ENCODE assay signal across 9 mouse cellular contexts in genomic region chr1:175492683-175493043, GRCm38 (mm10). TPM values are rescaled to one million over a fixed set of nuclear protein-coding genes. Genes with fewer than 3 reads are reported as not detected.
DNase-seq lines count a peak whose midpoint lies in the region; ATAC-seq lines count a peak whose summit lies in the region.
"Had no signal": no experiment of that assay in that cellular context is flagged by ENCODE, and none has a peak within 500 bp of the region (broad histone marks: within the 10 kb centered on the region; RNA-seq: fewer than 3 reads in every experiment).

No protein-coding gene starts in this region.

- H3K4me1 ChIP-seq in heart, embryonic 10.5 days: peaks cover 12% of the 10 kb centered on the region; the same call in 1 of the 2 replicates
- H3K4me1 ChIP-seq in heart, embryonic 16.5 days (ENCODE audit: control insufficient read depth, insufficient read depth, low read length): peaks cover 6% of the 10 kb centered on the region; the same call in 1 of the 2 replicates

- DNase-seq in heart, embryonic 10.5 days (ENCODE audit: low spot score): no peak
- no peak for DNase-seq in heart, postnatal 4 days
- DNase-seq in MN1 (ENCODE audit: low spot score): peak; percentile 71
- peak; percentile 23 for DNase-seq in mesoderm, embryonic 11.5 days (ENCODE audit: low read depth, low spot score)
- DNase-seq in adrenal gland, postnatal 4 days (ENCODE audit: low spot score in 2 of 2): no peak
- DNase-seq in frontal cortex, postnatal 10 days (ENCODE audit: low spot score in 2 of 2): no peak

- H3K9me3 ChIP-seq in heart, embryonic 10.5 days: no peaks in the 10 kb centered on the region
- no peaks in the 10 kb centered on the region for H3K9me3 ChIP-seq in heart, embryonic 16.5 days (replicated peaks; ENCODE audit: control insufficient read depth, low read length)

- peak overlapping the region; percentile 81 for H3K4me3 ChIP-seq in heart, embryonic 10.5 days
- peak overlapping the region; percentile 70 for H3K4me3 ChIP-seq in heart, embryonic 16.5 days (ENCODE audit: low read length)

- H3K4me2 ChIP-seq in heart, embryonic 16.5 days (ENCODE audit: low read depth, low read length): peak overlapping the region; percentile 99

- H3K27me3 ChIP-seq in heart, embryonic 10.5 days (ENCODE audit: insufficient read depth, poor library complexity, severe bottlenecking): peaks cover 49% of the 10 kb centered on the region
- H3K27me3 ChIP-seq in heart, embryonic 16.5 days (ENCODE audit: control insufficient read depth, insufficient read depth, low read length): peaks cover 36% of the 10 kb centered on the region

- ATAC-seq in heart, embryonic 16.5 days (replicated peaks; ENCODE audit: extremely low read depth, insufficient read depth, low FRiP score): no peak
- ATAC-seq in activated CD4-positive, CD25-positive, alpha-beta regulatory T cell, adult 4 months: no peak

- peak overlapping the region; percentile 25 for H3K27ac ChIP-seq in heart, embryonic 10.5 days
- H3K27ac ChIP-seq in heart, embryonic 16.5 days (ENCODE audit: low read length): no peak overlapping the region

- H3K36me3 ChIP-seq in heart, embryonic 10.5 days: no peaks in the 10 kb centered on the region
- no peaks in the 10 kb centered on the region for H3K36me3 ChIP-seq in heart, embryonic 16.5 days (ENCODE audit: control insufficient read depth, insufficient read depth)
- H3K36me3 ChIP-seq: G1E had no signal

- peak overlapping the region; percentile 62 for H3K9ac ChIP-seq in heart, embryonic 16.5 days (ENCODE audit: low read length)

- WGBS in heart, embryonic 10.5 days: 1% methylated on average over 11 of the region's 11 CpGs
- WGBS in heart, embryonic 16.5 days: 2% methylated on average over 11 of the region's 11 CpGs

RNA-seq across cellular contexts. Expression of gene Rgs7, which starts 0.4 kb away (rescaled TPM):
- 0.37 and 0.44 TPM in 2 replicates for polyA plus RNA-seq in heart, embryonic 10.5 days (2016; fragmentation: Nextera tagmentation; extraction: Ambion mirVana)
- 1 to 10 TPM; 1.5 to 2.0 TPM for total RNA-seq in heart, postnatal 4 days (2021)
- 0.40 and 0.41 TPM in 2 replicates for polyA plus RNA-seq in heart, embryonic 16.5 days (2015; fragmentation: Nextera tagmentation; extraction: Ambion mirVana)
- not detected for polyA plus RNA-seq in activated CD4-positive, CD25-positive, alpha-beta regulatory T cell, adult 4 months (2017; shearing (Covaris generic))
- 1 to 10 TPM; 6.9 to 9.2 TPM for total RNA-seq in adrenal gland, postnatal 4 days (2021)
- polyA plus RNA-seq: G1E had no signal

Comparison
In these comparisons a context has a peak if more than half of its experiments do, and no peak if none do; other contexts are left out.
1. DNase-seq: peak in MN1 (single experiment) and mesoderm, embryonic 11.5 days (single experiment); none in heart, embryonic 10.5 days (single experiment), heart, postnatal 4 days (single experiment), adrenal gland, postnatal 4 days (0 of 2) and frontal cortex, postnatal 10 days (0 of 2).